Mouse (Mus musculus): Measurements from ENCODE around the gene Higd1b.
A peak's percentile ranks its signal among the peaks of the same experiment; 100 is the strongest.

Gene Higd1b

DNA sequence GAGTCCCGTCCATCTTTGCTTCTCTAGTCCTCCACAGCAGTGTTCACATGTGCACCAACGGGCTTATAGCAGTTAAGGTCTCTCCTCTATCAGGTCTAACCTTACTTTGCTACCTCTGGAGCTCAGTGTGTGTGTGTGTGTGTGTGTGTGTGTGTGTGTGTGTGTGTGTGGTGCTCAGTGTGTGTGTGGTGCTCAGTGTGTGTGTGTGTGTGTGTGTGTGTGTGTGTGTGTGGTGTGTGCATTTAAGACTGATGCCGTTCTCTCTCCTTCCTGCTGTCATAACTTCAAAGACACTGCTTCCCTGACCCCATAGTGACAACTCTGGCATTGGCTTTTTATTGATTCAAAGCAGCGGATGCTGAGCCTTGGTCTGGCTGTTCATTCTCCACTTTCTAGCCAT lies at the start of gene Higd1b:
Higd1b (plus strand) TSS at position 301 of the 400 bp plus-strand sequence.
- no peak for DNase-seq

GRCm38 (mm10) chr11:102787688-102788177 lies 47.9 kb upstream of the Higd1b start:
- DNase-seq = no peak

GRCm38 (mm10) chr11:102791682-102792445 lies 43.8 kb upstream of the Higd1b start:
- no peak for DNase-seq

DNA sequence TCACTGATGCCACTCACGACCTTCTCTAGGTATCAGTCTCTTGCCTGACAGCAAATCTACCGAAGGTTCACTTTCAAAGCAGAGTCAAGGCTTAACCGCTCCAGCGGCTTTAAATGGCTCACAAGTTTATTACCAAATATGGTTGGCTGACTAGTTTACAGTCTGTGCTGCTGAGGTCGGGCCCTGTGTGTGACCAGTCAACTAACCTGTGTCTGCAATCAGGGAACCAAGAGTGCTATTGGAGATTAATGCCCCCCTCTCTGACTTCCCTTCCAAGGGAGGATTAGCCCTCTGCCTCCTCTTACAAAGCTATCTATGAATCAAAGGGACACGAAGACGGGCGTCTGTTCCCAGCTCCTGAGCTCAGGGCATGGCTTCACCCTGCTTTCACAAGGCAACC lies 41.5 kb upstream of the Higd1b start:
- DNase-seq = no peak

DNA sequence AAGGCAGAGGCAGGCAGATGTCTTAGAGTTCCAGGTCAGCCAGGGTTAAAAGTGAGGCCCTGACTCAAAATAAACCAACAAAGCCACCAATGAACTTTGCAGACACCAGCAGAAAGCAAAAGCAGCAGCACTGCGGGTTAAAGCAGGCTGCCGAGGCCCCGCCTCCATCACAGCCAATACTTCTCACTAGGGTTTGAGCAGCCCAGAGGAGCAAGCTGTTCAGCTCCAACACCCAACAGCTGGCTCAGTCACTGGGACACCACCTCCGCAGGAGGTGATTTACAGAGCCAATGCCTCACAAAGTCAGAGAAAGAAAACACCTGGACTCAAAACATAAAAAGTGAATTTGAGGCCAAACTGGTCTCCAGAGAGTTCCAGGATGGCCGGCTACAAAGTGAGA lies 32.2 kb upstream of the Higd1b start:
- DNase-seq = no peak

DNA sequence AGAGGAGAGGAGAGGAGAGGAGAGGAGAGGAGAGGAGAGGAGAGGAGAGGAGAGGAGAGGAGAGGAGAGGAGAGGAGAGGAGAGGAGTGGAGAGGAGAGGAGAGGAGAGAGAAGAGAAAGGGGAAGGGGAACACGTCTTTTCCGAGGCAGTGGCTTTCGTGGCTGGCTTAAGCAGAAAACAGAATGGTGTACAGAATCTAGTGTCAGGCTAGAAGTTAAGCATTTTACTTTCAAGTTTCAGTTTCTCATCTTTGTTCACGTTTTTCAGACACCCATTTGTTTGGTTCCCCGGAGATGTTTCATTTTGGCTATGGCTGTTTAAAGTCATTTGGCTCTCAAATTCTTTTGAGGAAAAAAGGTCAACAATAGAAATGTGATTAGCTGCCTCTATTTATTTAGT lies 27.4 kb upstream of the Higd1b start:
- no peak for DNase-seq

- no peak for DNase-seq
These were observed 24.7 kb upstream of the Higd1b start for GRCm38 (mm10) chr11:102810721-102811485.

GRCm38 (mm10) chr11:102814881-102815280 lies 20.8 kb upstream of the Higd1b start:
- DNase-seq = no peak

DNA sequence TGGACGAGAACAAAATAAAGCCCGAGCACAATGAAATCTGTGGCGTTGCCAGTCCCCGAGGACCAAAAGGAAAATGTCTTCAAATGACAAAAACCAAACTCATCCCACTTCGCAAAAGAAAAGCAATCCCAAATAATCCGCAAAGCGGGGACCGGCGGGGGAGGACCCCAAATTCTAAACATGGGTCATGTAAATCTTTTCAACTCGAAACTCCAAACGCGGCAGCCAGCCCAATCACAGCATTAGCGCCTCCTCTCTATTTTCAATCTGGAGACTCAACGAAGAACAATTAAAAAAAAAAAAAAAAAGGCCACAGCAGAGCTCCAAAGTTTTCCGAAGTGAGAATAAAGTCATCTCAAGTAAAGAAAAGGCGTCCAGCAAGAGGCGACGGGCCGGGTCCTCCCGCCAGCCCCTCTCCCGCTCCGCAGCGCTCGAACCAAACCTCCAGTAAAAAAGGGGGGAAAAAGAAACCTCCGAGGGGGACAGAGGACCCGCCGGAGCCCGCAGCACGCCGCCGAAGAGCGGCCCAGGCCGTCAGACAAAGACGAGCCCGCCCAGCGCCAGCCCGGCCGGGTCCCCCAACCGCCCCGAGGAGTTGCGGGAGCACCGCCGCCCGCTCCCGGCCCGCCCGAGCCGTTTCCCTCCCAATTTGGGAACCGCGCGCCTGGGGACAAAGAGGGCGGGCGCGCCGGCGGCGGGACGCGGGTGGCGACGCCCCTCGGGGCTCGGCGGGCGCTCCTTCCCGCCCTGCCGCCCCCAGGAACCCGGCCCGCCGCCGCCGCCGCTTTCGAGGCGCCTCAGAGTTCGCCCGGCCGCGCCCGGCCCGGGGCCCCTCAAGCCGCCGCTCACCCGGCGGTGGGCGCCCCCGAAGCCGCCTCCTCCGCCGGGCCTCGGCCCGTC lies 17.3 kb upstream of the Higd1b start:
- peak; percentile 28 to 49 for DNase-seq

DNA sequence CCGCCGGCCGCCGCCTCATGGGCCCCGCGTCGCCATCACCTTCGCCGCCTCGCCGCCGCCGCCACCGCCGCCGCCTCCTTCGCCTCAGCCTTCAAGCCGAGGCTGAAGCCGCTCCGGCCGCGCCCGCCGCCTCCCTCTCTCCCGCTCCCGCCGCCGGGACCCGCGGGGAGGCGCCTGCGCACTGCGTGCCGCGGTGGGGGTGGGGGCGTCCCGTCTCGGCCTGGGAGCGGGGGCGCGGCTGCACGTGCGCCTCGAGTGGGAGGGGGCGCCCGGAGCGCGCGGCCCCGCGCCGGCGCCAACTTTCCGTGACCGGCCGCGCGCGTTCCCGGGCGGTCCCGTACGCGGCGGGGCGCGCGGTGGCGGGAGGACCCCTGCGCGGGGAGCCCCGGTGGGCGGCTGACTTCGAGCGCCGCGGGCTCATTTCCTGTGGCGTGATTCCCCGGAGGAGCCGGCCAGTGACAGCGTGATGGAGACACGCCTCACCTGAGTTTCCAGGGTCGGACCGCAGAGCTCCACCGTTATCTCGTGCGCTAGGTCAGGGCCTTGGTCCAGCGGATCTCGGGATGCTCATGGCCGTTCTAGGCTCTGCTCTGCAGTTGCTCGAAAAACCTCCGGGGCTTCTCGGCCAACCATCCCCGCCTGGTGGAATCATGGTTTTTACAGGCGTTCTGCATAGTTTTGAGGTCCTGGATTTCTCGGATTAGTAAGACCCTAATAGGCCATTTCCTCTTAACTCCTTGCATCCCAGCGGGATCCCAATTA lies 16.4 kb upstream of the Higd1b start, which contains the start of gene Gjc1:
Gjc1 (minus strand) TSS at position 680 of the 762 bp plus-strand sequence.
- DNase-seq = peak; percentile 57 to 77

- DNase-seq = no peak
These were observed 15.8 kb upstream of the Higd1b start for GRCm38 (mm10) chr11:102819783-102820385.

- DNase-seq = no peak
These were observed 15.2 kb upstream of the Higd1b start for GRCm38 (mm10) chr11:102820432-102820831.

DNA sequence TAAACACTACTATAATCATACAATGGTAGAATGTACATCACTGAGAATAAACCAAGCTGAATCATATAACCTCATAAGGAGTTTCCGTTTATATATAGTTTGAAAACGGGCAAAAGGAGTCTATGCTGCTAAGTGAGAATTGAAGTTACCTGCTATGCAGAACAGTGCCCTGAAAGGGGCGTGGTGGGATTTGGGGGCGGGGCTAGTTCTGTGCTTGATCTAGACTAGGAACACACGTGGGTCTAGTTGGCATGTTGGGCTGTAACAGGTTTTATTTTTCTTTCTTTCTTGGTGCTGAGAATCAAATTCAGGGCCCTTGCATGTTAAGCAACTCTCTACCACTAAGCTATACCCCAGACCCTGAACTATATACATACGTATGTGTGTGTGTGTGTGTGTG lies 14.4 kb upstream of the Higd1b start:
- no peak for DNase-seq

- no peak for DNase-seq
These were observed 9.2 kb upstream of the Higd1b start for GRCm38 (mm10) chr11:102826476-102826875.

DNA sequence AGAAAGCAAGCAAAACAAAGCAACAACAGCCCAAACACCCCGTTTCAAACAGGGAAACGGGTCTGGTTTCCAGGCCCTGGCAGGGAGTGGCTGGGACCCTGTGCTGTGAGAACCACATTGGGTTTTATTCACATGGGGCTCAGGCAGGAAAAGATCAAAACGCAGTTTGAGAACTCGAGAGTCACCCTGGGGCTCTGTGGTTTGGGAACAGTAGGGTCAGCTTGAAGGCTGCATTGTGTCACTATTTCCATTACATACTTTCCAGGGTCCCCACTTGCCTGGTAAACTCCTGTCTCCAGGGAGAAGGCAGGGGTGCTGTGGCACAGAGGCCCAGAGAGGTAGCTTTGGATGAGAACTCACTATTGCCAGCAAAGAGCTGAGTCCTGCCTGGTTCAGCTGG lies 8.6 kb upstream of the Higd1b start:
- DNase-seq = no peak

DNA sequence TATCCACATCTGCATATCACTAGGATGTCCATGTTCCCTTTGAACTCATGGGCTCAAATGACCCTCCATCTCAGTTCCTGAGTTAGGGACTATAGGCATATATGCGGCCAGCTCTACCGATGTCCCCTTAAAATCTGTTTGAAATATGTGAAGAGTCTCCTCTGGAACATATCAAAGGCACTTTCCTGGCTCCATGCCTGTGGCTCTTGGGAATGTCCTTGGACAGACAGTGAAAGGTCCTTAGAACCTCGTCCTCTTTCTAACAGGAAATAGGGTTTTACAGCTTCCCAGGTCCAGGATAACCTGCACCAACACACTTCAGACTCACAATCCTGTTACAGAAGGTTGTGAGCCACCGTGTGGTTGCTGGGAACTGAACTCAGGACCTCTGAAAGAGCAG lies 5.4 kb upstream of the Higd1b start:
- DNase-seq = no peak

DNA sequence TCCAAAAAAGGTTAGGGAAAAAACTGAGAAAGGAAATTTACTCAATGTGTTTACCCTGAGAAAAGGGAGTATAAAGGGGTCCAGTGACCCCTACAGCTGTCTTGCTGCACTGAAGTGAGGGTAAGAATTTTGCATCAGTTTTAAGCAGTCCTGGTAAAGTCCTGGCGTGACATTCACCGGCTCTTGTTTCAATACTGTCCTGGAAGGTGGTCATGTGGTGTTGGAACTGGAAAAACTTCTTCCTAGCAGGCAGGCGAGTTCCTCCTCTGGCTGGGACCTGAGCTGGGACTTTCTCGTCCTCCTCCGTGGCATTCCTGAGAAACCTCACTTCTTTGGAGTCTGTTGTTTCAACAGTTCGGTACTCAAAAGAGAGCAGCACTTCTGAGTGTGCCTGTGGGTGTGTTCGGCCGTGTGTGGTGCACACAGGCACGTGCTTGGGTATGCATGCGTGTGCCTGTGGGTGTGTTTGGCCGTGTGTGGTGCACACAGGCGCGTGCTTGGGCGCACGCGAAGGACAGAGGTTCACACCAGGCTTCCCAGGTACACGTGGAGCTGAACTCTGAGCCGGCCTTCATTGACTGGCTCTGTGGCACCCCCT lies 2.9 kb upstream of the Higd1b start:
- DNase-seq = no peak

DNA sequence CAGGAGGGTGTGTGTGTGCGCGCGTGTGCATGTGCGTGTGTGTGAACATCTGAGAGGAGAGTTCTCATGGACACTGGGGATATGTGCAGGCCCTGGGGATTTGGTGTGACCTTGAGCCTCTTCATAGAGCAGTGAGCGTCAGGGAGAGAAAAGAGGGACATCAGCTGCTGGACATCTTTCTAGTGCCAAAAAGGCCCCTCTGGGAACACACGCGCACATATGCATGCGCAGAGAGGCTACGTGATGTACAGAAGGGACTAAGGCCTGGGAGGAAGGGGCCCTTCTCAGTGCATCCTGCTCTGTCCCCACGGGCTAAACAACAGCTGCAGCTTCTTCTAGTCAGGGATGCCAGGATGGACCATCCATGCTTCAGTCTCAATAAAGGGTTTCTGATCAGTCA lies 1.4 kb upstream of the Higd1b start:
- DNase-seq = no peak

DNA sequence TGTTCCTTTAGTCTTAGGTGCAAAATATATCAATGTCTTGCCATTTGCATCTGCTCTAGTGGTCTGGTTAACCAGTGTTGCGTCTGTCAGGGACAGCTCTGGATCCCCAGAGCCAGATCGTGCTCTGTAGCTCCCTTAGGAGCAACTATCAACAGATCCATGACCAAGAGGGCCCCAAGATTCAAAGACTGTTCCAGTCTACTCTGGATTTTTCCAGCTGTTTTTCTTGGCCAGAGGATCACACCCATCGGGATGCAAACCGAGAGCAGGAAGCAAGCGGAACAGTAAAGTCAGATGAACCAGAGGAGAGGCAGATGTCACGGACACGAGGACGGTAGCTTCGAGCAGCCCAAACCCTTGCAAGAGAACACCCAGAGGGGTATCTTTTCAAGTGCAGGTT lies 497 bp downstream of the Higd1b start:
- no peak for DNase-seq

- no peak for DNase-seq
These were observed 1.7 kb downstream of the Higd1b start for GRCm38 (mm10) chr11:102837385-102837784.

DNA sequence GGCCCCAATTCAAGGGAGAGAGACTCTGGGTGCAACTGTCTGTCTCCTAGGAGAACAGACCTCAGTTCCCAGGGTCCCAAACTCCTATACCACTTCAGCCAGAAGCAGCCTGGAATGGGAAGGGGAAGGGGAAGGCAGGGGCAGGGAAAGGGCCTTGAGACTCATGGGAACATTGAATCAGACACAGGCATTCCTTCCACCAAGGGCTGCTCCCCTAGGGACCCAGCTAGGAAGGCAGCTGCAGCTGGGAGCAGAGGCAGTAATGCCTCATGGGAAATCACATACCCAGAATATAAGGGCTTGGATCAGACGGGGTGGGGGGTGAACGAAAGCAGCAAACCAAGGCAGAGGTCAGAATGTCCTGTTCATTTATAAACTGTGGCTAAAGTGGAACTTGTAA lies 2.5 kb downstream of the Higd1b start:
- DNase-seq = peak; percentile 11 to 52
